Mouse (Mus musculus) cerebellum, postnatal 4 days (tissue): ENCODE results near the gene Camk1d.
"Not testable (repeated sequence)": the region's sequence is repeated elsewhere in the genome, so short reads cannot be mapped to it uniquely, and the experiment has no call there.

Experiments
- DNase-seq, 2 experiments: peaks; one replicate each; pipeline ENCODE4 v3.0.0; 2022; ENCODE audit warnings: low spot score in 2 of 2, mixed read lengths in 1 of 2

Gene Camk1d

DNA sequence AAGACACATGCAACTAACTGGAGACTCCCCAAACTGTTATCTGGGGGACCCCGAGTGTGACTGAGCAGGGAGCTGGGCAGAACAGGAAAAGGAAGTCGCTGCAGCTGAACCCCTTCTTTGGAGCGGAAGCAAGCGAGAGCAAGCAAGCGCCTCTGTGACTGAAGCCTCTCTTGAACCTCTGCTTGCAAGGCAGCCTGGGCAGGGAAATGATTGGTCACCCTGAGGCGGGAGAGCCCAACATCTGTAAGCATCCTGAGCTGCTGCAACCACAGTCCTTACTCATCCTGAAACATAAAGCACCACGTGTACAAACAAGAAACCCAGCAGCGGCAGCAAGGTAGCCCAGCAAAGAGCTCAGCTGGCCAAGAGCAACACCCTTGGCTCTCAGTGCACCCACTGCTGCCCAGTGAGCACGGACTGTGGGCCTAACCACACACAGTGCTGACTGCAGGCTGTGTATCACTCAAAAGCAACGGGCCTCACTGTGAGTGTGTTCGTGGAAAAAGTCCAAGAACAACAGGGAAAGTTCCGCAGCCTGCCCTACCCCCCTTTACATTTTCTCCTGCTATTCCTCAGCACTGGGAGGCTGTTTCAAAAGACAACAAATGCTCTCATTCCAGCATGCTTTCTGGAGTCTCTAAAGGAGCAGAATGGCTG, 100.5 kb downstream of the Camk1d start:
- no peak for DNase-seq

DNA sequence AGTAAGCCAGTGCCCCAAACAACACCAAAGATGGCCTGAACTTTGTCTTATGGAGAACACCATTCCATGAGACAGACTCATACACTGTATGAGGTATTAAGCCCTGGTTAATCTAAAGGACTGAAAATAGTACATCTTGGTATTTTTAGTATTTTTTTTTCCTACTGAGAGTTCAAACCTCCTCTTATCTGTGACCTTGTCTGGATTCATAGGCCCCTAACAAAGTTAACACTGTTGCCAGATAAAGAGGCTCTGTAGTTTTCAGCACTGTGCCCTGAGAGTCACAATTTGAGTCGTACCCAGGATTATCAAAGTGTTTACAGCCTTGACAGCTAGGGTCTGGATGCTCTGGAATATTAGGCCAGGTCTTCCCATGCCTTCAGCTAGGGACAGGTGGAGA, 102.7 kb downstream of the Camk1d start:
- no peak for DNase-seq

DNA sequence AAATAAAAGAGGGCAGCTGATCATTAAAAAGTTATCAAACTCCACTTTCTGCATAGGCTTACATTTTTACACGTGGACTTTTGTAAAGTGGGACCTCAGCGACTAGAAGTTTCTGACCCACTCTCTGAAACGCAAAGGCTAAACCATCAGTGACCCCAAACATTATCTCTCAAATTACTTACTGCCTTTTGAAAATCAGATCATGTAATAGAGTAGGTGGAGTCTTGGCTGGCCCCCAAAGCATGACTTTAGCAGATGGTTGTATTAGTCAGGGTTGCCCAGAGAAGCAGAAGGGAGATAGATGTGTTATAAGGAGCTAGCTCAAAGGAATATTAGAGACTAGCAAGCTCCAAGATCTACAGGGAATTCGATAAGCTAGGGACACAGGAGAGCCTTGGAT, 103.8 kb downstream of the Camk1d start:
- DNase-seq = no peak

DNA sequence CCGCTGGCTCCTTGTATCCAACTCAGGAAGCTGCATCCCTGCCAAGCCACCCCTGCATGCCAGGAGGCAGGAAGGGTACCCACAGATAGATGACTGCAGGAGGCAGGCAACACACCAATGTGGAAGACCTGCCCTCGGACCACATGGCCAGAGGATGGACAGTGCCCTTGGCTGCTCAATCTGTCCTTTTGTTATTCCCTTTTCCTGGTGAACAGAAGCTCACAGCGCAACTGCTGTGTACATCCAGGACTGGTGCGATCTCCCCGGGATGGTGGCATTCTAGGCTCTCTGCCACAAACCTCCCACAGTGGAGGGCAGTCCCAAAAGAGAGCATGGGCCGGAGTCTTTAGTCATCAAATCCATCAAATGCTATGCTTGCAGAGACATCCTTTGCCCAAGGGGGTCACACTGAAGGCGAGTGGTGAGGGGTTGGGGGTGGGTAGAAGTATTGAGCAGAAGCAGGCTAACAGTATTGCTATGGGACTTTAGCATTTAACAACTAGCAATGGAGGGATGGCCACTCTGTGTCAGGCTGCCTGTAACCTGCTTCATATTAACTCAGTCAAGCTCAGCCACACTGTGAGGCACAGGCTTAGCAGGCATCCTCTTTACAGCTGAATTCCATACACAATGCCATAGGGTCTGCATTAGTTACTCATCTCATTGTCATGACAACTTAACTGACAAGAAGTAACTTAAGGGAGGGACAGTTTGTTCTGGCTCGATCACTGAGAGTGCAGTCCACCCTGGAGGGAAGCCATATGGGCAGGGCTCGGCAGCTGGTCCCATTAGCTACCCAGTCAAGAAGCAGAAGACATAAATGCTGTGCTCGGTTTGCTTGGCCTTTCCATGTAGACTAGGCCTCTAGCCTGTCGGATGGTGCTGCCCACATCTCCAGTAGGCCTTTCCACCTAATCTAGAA, 106.1 kb downstream of the Camk1d start:
- peak in 1 of 2 experiments; percentile 19 for DNase-seq

DNA sequence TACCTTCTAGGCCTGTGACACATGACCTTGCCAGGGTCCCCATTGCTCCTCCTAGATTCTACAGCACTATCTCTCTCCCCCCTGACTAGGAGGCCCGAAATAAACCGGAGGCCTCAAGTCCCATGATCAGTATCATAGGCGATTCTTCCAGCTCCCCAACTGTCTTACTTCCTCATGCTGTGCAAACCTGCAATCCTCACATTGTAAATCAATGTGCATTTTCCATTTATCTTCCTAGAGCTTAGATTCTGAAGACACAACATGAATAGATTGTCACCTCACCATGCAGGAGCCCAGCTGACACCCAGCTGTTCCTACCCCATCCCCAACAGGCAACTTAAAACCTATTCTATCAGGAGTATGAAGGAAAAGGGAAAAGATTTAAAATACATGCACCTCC, 108.5 kb downstream of the Camk1d start:
- DNase-seq = no peak

DNA sequence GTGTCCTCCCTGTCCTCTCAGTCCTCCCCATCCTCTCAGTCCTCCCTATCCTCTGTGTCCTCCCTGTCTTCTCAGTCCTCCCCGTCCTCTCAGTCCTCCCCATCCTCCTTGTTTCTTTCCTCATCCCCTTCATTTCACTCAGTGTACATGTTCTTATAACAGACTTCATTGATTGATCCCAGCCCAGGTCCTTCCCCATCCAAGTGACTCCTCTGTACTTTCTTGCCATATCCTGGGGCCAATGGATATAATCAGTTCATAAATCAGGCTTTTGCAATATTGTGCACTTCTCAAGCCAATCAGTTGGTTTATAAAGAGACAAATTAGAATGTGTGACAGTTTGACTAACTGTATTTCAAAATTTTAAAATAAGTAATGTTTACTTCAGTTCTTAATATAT, 112.3 kb downstream of the Camk1d start:
- no peak for DNase-seq

DNA sequence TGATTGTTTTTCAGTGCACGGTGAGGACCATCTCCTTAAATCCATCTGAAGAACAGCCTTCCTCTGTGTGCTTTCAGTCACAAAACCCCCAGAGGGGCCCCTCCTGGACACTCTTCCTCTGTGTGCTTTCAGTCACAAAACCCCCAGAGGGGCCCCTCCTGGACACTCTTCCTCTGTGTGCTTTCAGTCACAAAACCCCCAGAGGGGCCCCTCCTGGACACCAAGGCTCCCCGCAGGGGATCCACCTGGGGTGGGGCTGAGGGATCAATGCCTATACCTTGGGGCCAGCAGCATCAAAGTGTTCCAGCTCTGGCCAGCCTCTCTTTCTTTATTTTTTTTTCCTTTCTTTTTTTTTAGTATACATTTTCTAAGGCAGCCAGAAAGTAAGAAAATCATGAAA, 113.1 kb downstream of the Camk1d start:
- not testable (repeated sequence) for DNase-seq

DNA sequence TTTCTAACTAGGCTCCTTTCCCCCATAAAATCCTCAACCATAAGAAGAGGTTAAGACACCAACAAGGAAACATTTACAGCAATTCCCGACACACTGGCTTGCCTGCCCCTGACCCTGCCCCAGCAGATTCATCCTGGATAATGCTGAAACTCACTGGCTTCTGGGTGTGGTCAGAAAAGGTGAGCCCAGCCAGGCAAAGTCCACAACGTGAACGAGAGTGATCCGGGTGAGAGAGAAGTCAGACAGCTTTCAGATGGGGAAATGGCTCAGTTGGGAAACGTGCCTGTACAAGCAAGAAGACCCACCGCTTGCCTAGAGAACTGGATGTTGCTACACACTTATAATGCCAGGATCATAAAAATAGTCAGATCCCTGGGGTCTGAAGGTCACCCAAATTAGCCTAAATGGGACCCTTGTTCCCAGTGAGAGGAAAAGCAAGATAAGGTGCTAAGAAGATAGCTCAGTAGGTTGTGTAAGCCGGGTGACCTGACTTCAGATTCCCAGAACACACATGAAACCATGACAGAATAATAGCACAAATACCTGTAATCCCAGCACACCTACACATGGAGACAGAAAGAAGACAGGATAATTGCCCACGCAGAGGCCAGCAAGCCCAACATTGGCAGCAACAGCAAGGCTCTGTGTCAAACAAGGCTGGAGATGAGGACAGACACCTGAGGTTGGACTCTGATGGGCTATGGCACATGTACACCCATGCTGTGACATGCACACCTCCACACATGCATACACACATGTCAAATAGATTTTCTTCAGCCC, 113.9 kb downstream of the Camk1d start:
- no peak for DNase-seq

DNA sequence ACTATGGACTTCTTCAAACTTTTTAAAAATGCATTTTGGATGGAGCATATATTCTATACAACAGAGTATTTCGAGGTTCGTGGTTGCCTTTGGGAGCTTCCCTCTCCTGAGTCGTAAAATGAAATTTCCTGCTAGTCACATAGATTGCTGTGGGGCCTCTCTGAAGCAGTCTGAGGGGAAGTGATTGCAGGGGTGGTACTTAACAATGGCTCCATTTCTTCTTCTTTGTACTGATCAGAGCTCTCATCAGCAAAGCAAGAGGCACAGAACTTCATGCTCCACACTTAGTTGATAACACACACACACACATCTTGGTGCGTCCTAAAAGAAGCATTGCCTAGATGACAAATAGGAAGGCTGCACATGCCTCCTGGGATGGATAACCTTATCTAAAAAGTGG, 114.6 kb downstream of the Camk1d start:
- no peak for DNase-seq

DNA sequence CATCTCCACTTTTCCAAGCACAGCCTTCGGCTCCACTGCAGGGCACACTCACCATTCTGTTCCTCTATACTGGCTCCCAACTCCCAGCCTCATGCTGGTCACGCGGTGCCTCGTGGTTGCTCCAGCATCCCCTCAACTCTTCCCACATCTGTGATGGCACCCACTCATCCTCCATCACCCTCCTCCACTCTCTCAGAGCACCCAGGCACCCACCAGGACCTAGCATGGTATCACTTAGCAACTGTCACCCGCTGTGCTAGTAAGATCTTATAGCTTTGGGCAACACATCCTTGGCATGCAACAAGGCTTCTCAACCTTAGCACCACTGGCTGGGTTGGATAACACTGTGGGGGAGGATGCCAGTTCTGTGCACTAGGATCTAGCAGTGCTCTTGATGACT, 115.8 kb downstream of the Camk1d start:
- DNase-seq = no peak

DNA sequence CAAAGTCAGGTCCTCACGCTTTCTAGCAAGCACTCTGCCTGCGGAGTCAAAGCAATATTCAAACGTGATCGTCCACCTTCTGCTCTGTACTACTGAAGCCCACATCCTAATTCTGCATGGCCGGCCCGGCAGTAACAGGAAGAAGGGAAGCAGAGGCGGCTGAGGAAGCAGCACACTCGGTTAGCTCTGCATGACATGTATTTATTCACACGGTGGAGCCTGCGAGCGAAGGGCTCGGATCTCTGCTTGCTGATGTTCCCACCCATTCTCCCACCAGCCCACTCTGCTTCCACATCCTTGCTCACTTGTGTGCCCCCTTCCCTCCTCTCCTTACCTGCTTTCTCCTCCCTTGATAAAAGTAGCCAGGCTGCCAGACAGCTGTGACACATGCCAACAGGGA, 117.4 kb downstream of the Camk1d start:
- DNase-seq = no peak

DNA sequence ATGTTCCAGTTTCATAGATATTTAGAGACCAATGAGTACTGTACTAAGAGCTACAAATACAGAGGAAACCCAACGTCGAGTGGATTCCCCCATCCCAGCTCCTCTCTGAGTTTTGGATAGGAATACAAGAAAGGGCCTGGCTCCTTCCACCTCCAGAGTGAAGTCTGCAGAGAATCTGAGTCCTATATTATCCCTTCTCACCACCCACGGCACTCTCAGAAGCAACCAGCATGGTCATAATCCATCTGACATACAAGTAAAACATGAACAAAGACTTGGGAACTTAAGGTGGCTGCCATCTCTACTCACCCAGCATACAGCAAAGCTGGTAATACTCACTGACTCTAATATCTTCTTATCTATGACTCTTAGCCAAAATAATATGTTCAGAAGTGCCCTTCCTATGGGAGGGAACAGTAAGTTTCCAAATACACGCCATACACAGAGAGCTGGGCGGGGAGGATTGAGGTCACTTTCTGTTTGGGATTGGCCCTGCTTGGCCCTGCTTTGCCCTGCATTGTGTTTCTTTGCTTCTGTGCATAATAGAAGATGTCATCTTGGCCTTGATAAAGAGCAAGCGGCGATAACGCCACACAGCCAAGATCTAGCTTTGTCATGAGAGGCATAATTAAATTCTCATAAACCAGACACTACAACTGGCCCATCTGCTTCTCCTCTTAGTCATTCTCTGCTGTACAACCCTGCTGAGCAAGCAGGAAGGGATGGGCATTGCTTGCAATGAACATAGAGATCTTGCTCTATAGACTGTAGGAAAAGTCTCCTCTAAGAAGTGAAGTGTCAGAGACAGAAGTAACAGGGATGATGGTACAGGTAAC, 118.7 kb downstream of the Camk1d start:
- DNase-seq = no peak

DNA sequence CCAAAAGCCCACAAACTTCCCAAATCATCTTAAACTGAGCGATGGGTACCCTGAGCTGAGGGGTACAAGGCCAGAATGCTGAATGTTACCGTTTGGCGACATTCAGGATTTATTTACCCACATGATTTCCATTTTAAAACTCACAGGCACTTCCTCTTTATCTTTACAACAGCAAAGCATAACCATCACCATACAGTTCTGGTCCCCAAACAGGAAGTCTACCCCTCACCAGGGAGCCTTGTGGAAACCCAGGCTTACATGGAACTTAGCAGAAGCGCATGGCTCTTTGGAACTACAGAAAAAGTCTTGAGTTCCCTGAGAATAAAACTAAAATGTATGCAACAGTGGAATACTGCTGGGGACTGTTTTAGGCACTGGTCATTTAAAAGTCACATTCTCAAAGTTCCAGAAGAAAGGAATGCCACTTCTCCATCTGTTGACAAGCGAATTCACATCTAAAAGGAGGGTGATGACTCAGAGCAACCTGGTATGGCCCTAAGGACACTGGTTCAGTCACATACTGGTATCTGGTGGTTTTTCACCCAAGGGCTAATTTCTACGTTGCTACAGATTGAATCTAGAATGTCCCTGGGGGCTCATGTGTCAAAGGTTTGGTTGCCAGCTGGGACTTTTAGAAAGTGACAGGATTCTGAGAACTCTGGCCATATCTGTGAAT, 121.7 kb downstream of the Camk1d start:
- no peak for DNase-seq

DNA sequence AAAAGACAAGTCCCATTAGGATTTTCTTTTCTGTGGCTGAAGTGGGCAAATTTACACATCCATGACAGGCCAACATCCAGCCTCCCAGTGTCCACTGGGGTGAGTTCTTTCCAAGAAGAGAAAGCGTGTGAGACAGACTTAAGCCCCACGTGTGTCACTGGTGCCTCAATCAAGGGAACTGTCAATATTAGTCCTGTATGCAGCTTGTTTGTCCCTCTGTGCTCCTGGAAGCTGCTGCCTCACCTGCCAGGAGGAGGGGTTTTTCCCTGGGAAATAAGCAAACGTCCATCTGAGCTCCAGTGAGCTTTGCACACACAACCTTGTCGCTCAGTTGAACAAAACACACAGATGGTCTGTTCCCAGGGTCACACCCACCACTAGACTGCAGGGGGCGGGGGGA, 124.2 kb downstream of the Camk1d start:
- DNase-seq = no peak

DNA sequence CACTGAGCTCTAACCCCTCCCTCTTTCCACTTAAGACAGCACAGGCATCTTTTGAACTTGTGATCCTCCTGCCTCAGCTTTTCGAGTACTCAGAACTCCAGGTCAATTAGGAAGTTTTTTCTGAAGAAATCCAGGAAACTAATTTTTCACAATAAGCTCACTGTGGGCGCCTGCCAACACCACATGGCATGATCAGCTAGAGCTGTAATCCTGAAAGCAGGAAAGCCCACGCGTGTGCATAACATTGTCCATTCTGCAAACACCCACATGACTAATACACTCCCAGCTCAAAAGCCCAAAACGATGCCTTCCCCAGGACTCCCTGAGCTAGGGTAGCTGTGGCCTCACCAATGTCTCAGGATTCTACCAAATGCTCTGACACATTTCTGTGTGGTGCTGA, 125.2 kb downstream of the Camk1d start:
- DNase-seq = peak in 1 of 2 experiments; percentile 8

DNA sequence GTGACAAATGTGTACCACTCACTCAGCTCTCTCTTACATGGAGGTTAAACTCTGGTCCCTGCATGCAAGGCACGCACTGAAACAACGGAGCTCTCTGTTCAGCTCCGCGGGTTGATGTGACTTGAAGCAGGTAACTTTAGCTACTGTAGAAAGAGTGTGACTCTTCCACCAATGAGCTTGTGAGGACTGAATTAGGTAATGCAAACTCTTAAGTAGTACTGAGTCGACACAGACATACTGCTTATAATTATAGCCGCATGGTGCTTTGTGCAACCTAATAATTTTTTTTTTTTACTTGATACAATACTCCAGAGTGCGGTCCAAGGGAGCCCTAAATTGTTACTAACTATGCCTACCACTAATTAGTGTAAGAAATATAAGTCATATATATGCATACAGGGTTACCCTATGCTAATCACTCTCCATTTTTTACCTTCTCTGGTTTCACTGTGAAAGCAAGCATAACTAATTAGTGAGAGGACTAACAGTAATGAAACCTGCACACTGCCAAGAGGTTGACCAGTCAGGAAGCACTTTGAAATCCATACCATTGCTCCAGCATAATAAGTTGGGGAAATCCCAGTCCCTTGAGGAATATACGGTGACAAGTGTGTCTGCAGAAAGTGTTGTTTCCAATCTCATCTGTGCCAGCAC, 125.9 kb downstream of the Camk1d start:
- DNase-seq = peak in 1 of 2 experiments; percentile 9

DNA sequence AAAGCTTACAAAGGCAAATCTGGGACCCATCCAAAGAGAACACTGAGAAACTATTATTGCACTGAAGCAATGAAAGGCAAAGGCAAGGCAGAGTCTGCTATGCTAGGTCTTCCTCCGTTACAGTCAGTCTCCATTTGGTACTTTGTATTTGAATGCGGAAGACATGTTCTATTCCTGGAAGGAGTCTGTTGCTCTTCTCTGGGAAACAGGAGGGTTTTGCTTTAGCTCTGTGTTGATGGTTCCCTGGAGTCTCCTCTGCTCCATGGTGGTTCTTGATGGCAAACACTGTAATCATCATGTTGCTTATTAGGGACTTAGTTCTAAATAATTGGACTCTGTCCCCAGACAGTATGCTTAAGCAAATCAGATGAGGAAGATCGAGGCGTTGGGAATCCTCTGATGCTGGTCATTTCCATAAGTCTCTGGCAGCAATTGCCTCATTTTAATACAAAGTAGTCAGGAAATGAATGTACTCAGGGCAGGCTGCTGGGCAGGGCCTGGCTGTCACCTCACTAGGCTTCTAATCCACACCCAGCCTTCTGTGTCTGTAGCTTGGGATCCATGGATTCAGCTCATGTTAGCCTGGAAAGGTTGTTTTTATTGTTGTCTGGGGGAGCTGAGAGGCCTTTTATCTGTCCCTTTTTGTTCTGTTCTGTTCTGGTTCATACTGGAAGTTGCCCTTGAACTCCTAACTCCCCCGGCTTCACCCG, 129.8 kb downstream of the Camk1d start:
- DNase-seq = no peak

DNA sequence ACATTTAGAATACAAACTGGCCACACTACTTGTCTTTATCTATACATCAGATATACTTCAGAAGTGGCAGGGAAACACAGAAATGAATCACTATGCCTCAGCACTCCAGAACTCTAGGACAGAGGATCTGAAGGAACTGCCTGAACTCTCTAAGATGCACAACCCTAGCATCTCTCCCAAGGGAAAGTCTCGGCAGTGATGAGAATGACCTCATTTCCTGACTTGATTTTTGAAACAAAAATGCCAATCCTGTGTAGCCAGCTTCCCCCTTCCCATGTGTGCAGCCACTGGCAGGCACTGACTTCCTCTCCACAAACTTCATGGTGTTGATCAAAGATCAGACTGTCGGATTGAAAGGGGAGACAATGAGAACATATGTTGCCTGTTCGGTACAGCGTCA, 134.9 kb downstream of the Camk1d start:
- no peak for DNase-seq

DNA sequence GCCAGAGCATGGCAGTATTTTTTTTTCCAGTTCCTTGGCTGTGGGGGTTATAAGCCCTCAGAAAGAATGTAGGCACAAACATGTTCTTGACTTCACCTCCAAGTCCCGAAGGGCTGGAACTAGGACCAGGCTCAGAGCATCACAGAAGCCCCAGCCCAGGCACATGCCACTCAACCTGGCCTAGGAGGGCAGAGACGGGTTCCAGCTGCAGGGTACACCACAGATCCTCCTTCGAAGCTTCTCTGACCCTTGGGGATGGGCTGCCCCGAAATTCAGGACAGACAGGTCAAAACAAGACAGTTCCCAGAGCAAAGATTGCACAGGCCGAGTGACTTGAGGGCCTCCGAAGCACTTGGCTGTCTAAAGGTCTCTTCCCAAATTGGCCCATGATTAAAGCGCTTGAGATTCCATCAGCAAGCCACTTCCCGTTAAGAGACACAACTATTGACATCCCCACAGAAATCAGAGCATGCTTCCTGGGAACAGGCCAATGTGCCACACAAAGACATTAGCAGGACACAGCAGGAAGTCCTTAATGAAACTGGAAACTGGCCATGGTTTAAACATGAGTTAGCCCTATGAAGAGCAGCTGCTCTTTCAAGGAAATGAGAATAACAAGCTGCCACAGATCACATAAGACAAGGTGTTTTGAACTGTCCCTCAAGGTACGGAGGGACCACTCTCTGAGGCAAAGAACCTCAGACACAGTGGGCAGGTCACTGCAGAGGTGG, 136.8 kb downstream of the Camk1d start:
- DNase-seq = peak in 1 of 2 experiments; percentile 60
